Mouse (Mus musculus): Measurements from ENCODE around the gene Fbxl17.

DNA sequence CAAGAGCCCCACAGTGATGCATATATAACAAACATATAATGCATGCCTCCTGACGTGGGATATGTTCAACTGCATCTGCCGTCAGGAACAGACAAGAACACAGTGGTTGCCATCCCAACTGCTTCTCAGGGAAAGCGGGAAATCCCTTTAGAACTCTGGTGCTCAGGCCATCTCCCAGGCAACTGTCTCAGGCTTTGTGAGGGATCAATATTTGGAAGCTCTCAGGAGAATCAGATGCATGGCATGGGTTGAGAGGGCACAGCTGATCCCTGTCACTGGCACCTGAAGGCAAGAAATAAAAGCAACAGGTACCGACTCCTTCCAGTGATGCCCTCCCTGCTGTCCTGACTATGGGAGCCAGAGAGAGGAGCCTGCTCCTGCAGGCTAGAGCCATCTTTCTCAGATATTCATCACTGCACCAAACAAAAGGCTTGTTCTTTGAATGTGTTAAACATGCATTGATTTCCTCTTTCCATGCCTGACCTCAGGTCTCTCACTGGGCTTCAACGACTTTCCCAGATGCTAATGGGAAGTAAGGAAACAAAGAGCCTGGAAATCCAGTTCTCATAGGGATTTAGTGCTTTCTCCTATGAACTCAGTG is 429.6 kb downstream of the Fbxl17 start:
- TF ChIP-seq EP300 (IDR thresholded peaks at IDR 0.05; ENCODE audit: low read depth) (no peak), CTCF (IDR thresholded peaks at IDR 0.05; ENCODE audit: low read depth) (no peak)
